10 mouse cellular contexts compared by ENCODE assay signal in genomic region chr3:58206776-58207398, GRCm38 (mm10).
DNase-seq lines count a peak whose midpoint lies in the region; ATAC-seq and TF ChIP-seq lines count a peak whose summit lies in the region.
"Had no signal": no experiment of that assay in that cellular context is flagged by ENCODE, and none has a peak within 500 bp of the region (broad histone marks: within the 10 kb centered on the region; RNA-seq: fewer than 3 reads in every experiment).

No protein-coding gene starts in this region.

- TF ChIP-seq CTCF in liver, postnatal 0 days (IDR thresholded peaks at IDR 0.05; ENCODE audit: low read depth): no peak
- no peak for TF ChIP-seq CTCF in hindbrain, postnatal 0 days (IDR thresholded peaks at IDR 0.05; ENCODE audit: low read depth)

- 60% methylated on average over 5 of the region's 5 CpGs for WGBS in liver, postnatal 0 days (ENCODE audit: insufficient replicate concordance)
- WGBS in liver, embryonic 11.5 days: 77% methylated on average over 5 of the region's 5 CpGs
- WGBS in hindbrain, postnatal 0 days: 46% methylated on average over 5 of the region's 5 CpGs

- TF ChIP-seq EP300 in liver, postnatal 0 days (IDR thresholded peaks at IDR 0.05; ENCODE audit: low read depth): 0 out of 2 replicates have a peak, but pooled peaks have one; percentile 0

- H3K4me2 ChIP-seq in liver, postnatal 0 days (ENCODE audit: low read depth, low read length): no peak overlapping the region
- no peak overlapping the region for H3K4me2 ChIP-seq in liver, embryonic 11.5 days
- no peak overlapping the region for H3K4me2 ChIP-seq in hindbrain, postnatal 0 days (ENCODE audit: low read depth, low read length)
- H3K4me2 ChIP-seq: limb, embryonic 13.5 days; neural tube, embryonic 15.5 days had no signal

- H3K27ac ChIP-seq in liver, postnatal 0 days (ENCODE audit: low read depth): no peak overlapping the region
- no peak overlapping the region for H3K27ac ChIP-seq in liver, embryonic 11.5 days (ENCODE audit: low read depth, low read length)
- no peak overlapping the region for H3K27ac ChIP-seq in hindbrain, postnatal 0 days
- H3K27ac ChIP-seq: neural tube, embryonic 15.5 days had no signal

- peak; percentile 51; the same call in 1 of the 2 replicates for ATAC-seq in liver, postnatal 0 days
- ATAC-seq in liver, embryonic 11.5 days (replicated peaks; ENCODE audit: low FRiP score): no peak
- peak; percentile 56; the same call in 1 of the 2 replicates for ATAC-seq in hindbrain, postnatal 0 days
- no peak for ATAC-seq in granulocyte monocyte progenitor cell, adult 5-6 weeks (replicated peaks; ENCODE audit: poor library complexity, severe bottlenecking)

- no peaks in the 10 kb centered on the region for H3K36me3 ChIP-seq in liver, postnatal 0 days (replicated peaks; ENCODE audit: insufficient read depth, low read length)
- H3K36me3 ChIP-seq in liver, embryonic 11.5 days (ENCODE audit: control insufficient read depth, insufficient read depth, low read length): no peaks in the 10 kb centered on the region
- H3K36me3 ChIP-seq in hindbrain, postnatal 0 days (ENCODE audit: insufficient read depth, low read length): no peaks in the 10 kb centered on the region
- H3K36me3 ChIP-seq: limb, embryonic 13.5 days; neural tube, embryonic 15.5 days had no signal

- peaks cover 4% of the 10 kb centered on the region; the same call in 1 of the 2 replicates for H3K4me1 ChIP-seq in liver, postnatal 0 days (ENCODE audit: insufficient read depth)
- H3K4me1 ChIP-seq in liver, embryonic 11.5 days (replicated peaks; ENCODE audit: control insufficient read depth, insufficient read depth, low read length): no peaks in the 10 kb centered on the region
- no peaks in the 10 kb centered on the region for H3K4me1 ChIP-seq in hindbrain, postnatal 0 days (ENCODE audit: insufficient read depth, low read length)
- H3K4me1 ChIP-seq: neural tube, embryonic 15.5 days had no signal

- peak; percentile 4 for DNase-seq in gastrocnemius, adult 18-20 months (ENCODE audit: low spot score)
- no peak for DNase-seq in gastrocnemius, postnatal 36 days
- DNase-seq in liver, postnatal 0 days: peak; percentile 15
- DNase-seq in liver, embryonic 11.5 days (ENCODE audit: low spot score): no peak
- DNase-seq in adrenal gland, postnatal 14 days: peak; percentile 11
- DNase-seq in hindbrain, postnatal 0 days (ENCODE audit: low spot score): peak; percentile 30
- DNase-seq in left cerebral cortex, postnatal 14 days (ENCODE audit: low spot score in 2 of 2): no peak

- H3K9ac ChIP-seq in liver, postnatal 0 days (replicated peaks): no peak overlapping the region
- H3K9ac ChIP-seq in liver, embryonic 11.5 days (ENCODE audit: low read depth, low read length): no peak overlapping the region
- no peak overlapping the region for H3K9ac ChIP-seq in hindbrain, postnatal 0 days (replicated peaks; ENCODE audit: low read length)
- H3K9ac ChIP-seq: limb, embryonic 13.5 days; neural tube, embryonic 15.5 days had no signal

- H3K9me3 ChIP-seq in liver, postnatal 0 days (ENCODE audit: low read length): 0 out of 2 replicates have a peak, but pooled peaks cover 4% of the 10 kb centered on the region
- no peaks in the 10 kb centered on the region for H3K9me3 ChIP-seq in liver, embryonic 11.5 days (ENCODE audit: control insufficient read depth, low read length)
- no peaks in the 10 kb centered on the region for H3K9me3 ChIP-seq in hindbrain, postnatal 0 days (ENCODE audit: low read length)
- H3K9me3 ChIP-seq: limb, embryonic 13.5 days; neural tube, embryonic 15.5 days had no signal

- no peak overlapping the region for H3K4me3 ChIP-seq in liver, postnatal 0 days (ENCODE audit: low read depth, low read length)
- H3K4me3 ChIP-seq in liver, embryonic 11.5 days (ENCODE audit: low read depth, low read length): no peak overlapping the region
- no peak overlapping the region for H3K4me3 ChIP-seq in hindbrain, postnatal 0 days (ENCODE audit: low read length)
- H3K4me3 ChIP-seq: limb, embryonic 13.5 days; neural tube, embryonic 15.5 days had no signal

- intact Hi-C loops in gastrocnemius, postnatal 36 days (cut with DNase I): no loop called here
- intact Hi-C loops in left cerebral cortex, postnatal 14 days (cut with DNase I): no loop called here

- no peaks in the 10 kb centered on the region for H3K27me3 ChIP-seq in liver, postnatal 0 days (ENCODE audit: insufficient read depth, low read length)
- H3K27me3 ChIP-seq in liver, embryonic 11.5 days (replicated peaks; ENCODE audit: control insufficient read depth, insufficient read depth, low read length): no peaks in the 10 kb centered on the region
- no peaks in the 10 kb centered on the region for H3K27me3 ChIP-seq in hindbrain, postnatal 0 days (ENCODE audit: insufficient read depth, low read length)
- H3K27me3 ChIP-seq: limb, embryonic 13.5 days; neural tube, embryonic 15.5 days had no signal

Comparison
In these comparisons a context has a peak if more than half of its experiments do, and no peak if none do; other contexts are left out.
1. DNase-seq: peak in gastrocnemius, adult 18-20 months (single experiment), liver, postnatal 0 days (single experiment), adrenal gland, postnatal 14 days (single experiment) and hindbrain, postnatal 0 days (single experiment); none in gastrocnemius, postnatal 36 days (0 of 2), liver, embryonic 11.5 days (single experiment) and left cerebral cortex, postnatal 14 days (0 of 2).
2. ATAC-seq: peak in liver, postnatal 0 days (single experiment) and hindbrain, postnatal 0 days (single experiment); none in liver, embryonic 11.5 days (single experiment) and granulocyte monocyte progenitor cell, adult 5-6 weeks (single experiment).